Mouse (Mus musculus) spleen, adult 2 months (tissue): Measurements from ENCODE around the gene Marveld3.

ENCODE experiments used
- CTCF ChIP-seq: fragments of 200-500 bp; IDR thresholded peaks from 2 replicates; pipeline ENCODE4 v1.5.1; 2011; ENCODE audit warnings: mild to moderate bottlenecking, inconsistent platforms; ENCODE audit not compliant: insufficient read depth, insufficient read length, insufficient replicate concordance; ENCODE audit errors: extremely low read depth
- POLR2A ChIP-seq: fragments of 200-500 bp; IDR thresholded peaks from 2 replicates; pipeline ENCODE4 v1.6.1; 2011; ENCODE audit warnings: low read depth, low read length, inconsistent platforms

DNA sequence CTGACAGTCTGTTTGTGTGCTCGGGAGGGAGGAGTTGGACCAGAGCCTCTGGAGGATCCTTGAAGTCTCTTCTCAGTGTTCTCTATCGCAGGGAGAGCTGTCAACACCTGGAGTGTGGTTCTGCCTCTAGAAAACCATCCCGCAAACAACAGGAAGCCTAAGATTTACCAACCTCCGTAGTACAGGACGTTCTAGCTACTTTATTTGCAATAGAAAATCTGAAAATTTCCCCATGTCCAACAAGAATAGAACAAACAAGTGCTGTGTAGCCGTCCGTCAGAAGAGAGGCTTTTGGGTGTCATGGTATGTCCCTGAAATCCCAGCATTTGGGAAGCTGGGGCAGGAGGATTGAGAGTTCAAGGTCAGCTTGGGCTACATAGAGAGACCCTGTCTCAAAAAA lies 25.8 kb upstream of the Marveld3 start:
- TF ChIP-seq CTCF (no peak), POLR2A (no peak)
